Mouse (Mus musculus): ENCODE data around the gene Dhx30.

GRCm38 (mm10) chr9:110062861-110063260 is 54.8 kb downstream of the Dhx30 start:
- no peak for TF ChIP-seq CTCF (IDR thresholded peaks at IDR 0.05; ENCODE audit: insufficient read depth, low read depth, low read length)
- TF ChIP-seq POLR2A (IDR thresholded peaks at IDR 0.05; ENCODE audit: insufficient read depth, low read depth, low read length), result no peak

All from olfactory bulb, adult 2 months (tissue).